Mouse (Mus musculus) cerebellum, adult 11 months (tissue): ENCODE results near the gene Siah1a.

ENCODE experiments used
- DNase-seq: peaks from one replicate; pipeline ENCODE4 v3.0.0; 2022

The Siah1a gene

GRCm38 (mm10) chr8:86742605-86743345 lies 3.0 kb downstream of the Siah1a start:
- DNase-seq = no peak

- no peak for DNase-seq
Observed at GRCm38 (mm10) chr8:86741627-86742026, 4.1 kb downstream of the Siah1a start.

- no peak for DNase-seq
Observed at GRCm38 (mm10) chr8:86740899-86741298, 4.8 kb downstream of the Siah1a start.

- no peak for DNase-seq
Observed at GRCm38 (mm10) chr8:86735446-86736111, 10.2 kb downstream of the Siah1a start.

- DNase-seq = no peak
Observed at GRCm38 (mm10) chr8:86734954-86735353, 10.8 kb downstream of the Siah1a start.

GRCm38 (mm10) chr8:86734171-86734570 lies 11.6 kb downstream of the Siah1a start:
- DNase-seq = no peak

GRCm38 (mm10) chr8:86730860-86731259 lies 14.9 kb downstream of the Siah1a start:
- DNase-seq = no peak

GRCm38 (mm10) chr8:86730303-86730702 lies 15.4 kb downstream of the Siah1a start:
- DNase-seq = no peak

- no peak for DNase-seq
Observed at GRCm38 (mm10) chr8:86728224-86728950, 17.3 kb downstream of the Siah1a start.

- no peak for DNase-seq
Observed at GRCm38 (mm10) chr8:86726959-86727358, 18.8 kb downstream of the Siah1a start.

- DNase-seq = no peak
Observed at GRCm38 (mm10) chr8:86721490-86721889, 24.2 kb downstream of the Siah1a start.

GRCm38 (mm10) chr8:86720756-86721459 lies 24.8 kb downstream of the Siah1a start:
- DNase-seq = no peak

- DNase-seq = no peak
Observed at GRCm38 (mm10) chr8:86719368-86719767, 26.4 kb downstream of the Siah1a start.

- DNase-seq = no peak
Observed at GRCm38 (mm10) chr8:86718332-86718994, 27.3 kb downstream of the Siah1a start.

- DNase-seq = no peak
Observed at GRCm38 (mm10) chr8:86713407-86714188, 32.1 kb downstream of the Siah1a start.

GRCm38 (mm10) chr8:86712594-86712993 lies 33.1 kb downstream of the Siah1a start:
- no peak for DNase-seq

GRCm38 (mm10) chr8:86707873-86708272 lies 37.9 kb downstream of the Siah1a start:
- no peak for DNase-seq

- DNase-seq = no peak
Observed at GRCm38 (mm10) chr8:86706756-86707155, 39.0 kb downstream of the Siah1a start.

GRCm38 (mm10) chr8:86705317-86705716 lies 40.4 kb downstream of the Siah1a start:
- no peak for DNase-seq

GRCm38 (mm10) chr8:86702453-86702852 lies 43.3 kb downstream of the Siah1a start:
- no peak for DNase-seq

GRCm38 (mm10) chr8:86699471-86699870 lies 46.3 kb downstream of the Siah1a start:
- no peak for DNase-seq
